Mouse (Mus musculus): ENCODE data around the gene Gnat1.

Gene Gnat1

GRCm38 (mm10) chr9:107679501-107679900 lies at the start of gene Gnat1:
Gene Gnat1 (minus strand): TSS chr9:107679712.
- no peak for DNase-seq (ENCODE audit: low read depth in 1 of 2, low spot score in 2 of 2)

- DNase-seq (ENCODE audit: low read depth in 1 of 2, low spot score in 2 of 2), result no peak
These were observed 49.6 kb upstream of the Gnat1 start for GRCm38 (mm10) chr9:107728919-107729670.

GRCm38 (mm10) chr9:107727041-107727440 lies 47.5 kb upstream of the Gnat1 start:
- DNase-seq (ENCODE audit: low read depth in 1 of 2, low spot score in 2 of 2), result no peak

- peak; percentile 17 to 35 for DNase-seq (ENCODE audit: low read depth in 1 of 2, low spot score in 2 of 2)
These were observed 45.3 kb upstream of the Gnat1 start for GRCm38 (mm10) chr9:107724796-107725195.

- DNase-seq (ENCODE audit: low read depth in 1 of 2, low spot score in 2 of 2), result peak in 1 of 2 experiments; percentile 18
These were observed 44.5 kb upstream of the Gnat1 start for GRCm38 (mm10) chr9:107723794-107724531.

GRCm38 (mm10) chr9:107723292-107723691 lies 43.8 kb upstream of the Gnat1 start:
- DNase-seq (ENCODE audit: low read depth in 1 of 2, low spot score in 2 of 2), result no peak

- DNase-seq (ENCODE audit: low read depth in 1 of 2, low spot score in 2 of 2), result no peak
These were observed 39.4 kb upstream of the Gnat1 start for GRCm38 (mm10) chr9:107718781-107719540.

- DNase-seq (ENCODE audit: low read depth in 1 of 2, low spot score in 2 of 2), result no peak
These were observed 37.4 kb upstream of the Gnat1 start for GRCm38 (mm10) chr9:107716951-107717350.

- DNase-seq (ENCODE audit: low read depth in 1 of 2, low spot score in 2 of 2), result no peak
These were observed 36.1 kb upstream of the Gnat1 start for GRCm38 (mm10) chr9:107715632-107716031.

GRCm38 (mm10) chr9:107714221-107714952 lies 34.9 kb upstream of the Gnat1 start:
- DNase-seq (ENCODE audit: low read depth in 1 of 2, low spot score in 2 of 2), result no peak

GRCm38 (mm10) chr9:107709697-107710483 lies 30.4 kb upstream of the Gnat1 start, which contains the start of gene Sema3f:
Gene Sema3f (minus strand): TSS chr9:107710475.
- no peak for DNase-seq (ENCODE audit: low read depth in 1 of 2, low spot score in 2 of 2)

- no peak for DNase-seq (ENCODE audit: low read depth in 1 of 2, low spot score in 2 of 2)
These were observed 29.7 kb upstream of the Gnat1 start for GRCm38 (mm10) chr9:107709096-107709696.

GRCm38 (mm10) chr9:107708439-107709095 lies 29.1 kb upstream of the Gnat1 start:
- no peak for DNase-seq (ENCODE audit: low read depth in 1 of 2, low spot score in 2 of 2)

- no peak for DNase-seq (ENCODE audit: low read depth in 1 of 2, low spot score in 2 of 2)
These were observed 28.4 kb upstream of the Gnat1 start for GRCm38 (mm10) chr9:107707701-107708438.

- no peak for DNase-seq (ENCODE audit: low read depth in 1 of 2, low spot score in 2 of 2)
These were observed 27.3 kb upstream of the Gnat1 start for GRCm38 (mm10) chr9:107706781-107707211.

- no peak for DNase-seq (ENCODE audit: low read depth in 1 of 2, low spot score in 2 of 2)
These were observed 24.0 kb upstream of the Gnat1 start for GRCm38 (mm10) chr9:107703337-107704122.

- no peak for DNase-seq (ENCODE audit: low read depth in 1 of 2, low spot score in 2 of 2)
These were observed 23.2 kb upstream of the Gnat1 start for GRCm38 (mm10) chr9:107702606-107703185.

All from monocyte, adult 2 months (primary cell).